Mouse (Mus musculus): Measurements from ENCODE around the gene Cacna1e.

Cacna1e gene

DNA sequence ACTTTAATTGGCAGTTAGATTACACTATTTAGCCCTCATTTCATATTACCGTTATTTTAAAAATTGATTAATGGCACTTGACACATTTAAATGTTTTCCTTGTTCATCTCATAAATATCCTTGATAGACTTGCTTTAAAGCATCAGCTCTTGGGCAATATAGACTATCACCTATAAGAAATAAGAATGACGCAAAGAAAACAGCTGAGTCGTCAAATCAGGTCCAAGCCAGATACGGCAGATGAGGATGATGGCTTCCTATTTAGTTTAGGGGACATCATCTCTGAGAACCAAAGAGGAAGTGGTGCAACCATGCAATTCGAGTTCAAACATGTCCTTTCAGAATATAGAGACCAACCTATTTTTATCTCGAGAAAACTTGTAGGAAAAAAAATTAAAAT lies 492.3 kb downstream of the Cacna1e start:
- DNase-seq (ENCODE audit: low spot score in 2 of 2) = no peak
